Mouse (Mus musculus) lung, embryonic 14.5 days (tissue): ENCODE data around the gene Atrip. TPM values are rescaled to one million over a fixed set of nuclear protein-coding genes. Genes with fewer than 3 reads are reported as not detected.

Source experiments
- ATAC-seq: fragments of 200-750 bp; cut with Nextera tagmentation; 2 replicates; pipeline ENCODE4 v1.8.0; 2017; ENCODE audit warnings: mild to moderate bottlenecking, moderate TSS enrichment, moderate library complexity; ENCODE audit not compliant: insufficient read depth
- DNase-seq: peaks from one replicate; pipeline ENCODE4 v3.0.0-alpha.2; 2015
- H3K27ac ChIP-seq: fragments of 300-500 bp; sonication (generic); 2 replicates; pipeline ENCODE4 v1.5.1; 2014; ENCODE audit warnings: low read depth, mild to moderate bottlenecking, moderate library complexity
- H3K27me3 ChIP-seq: fragments of 300-500 bp; sonication (generic); 2 replicates; pipeline ENCODE4 v1.6.1; 2014; ENCODE audit warnings: low read length, control low read depth; ENCODE audit not compliant: insufficient read depth
- H3K36me3 ChIP-seq: fragments of 300-500 bp; sonication (generic); 2 replicates; pipeline ENCODE4 v1.6.1; 2014; ENCODE audit warnings: control low read depth; ENCODE audit not compliant: insufficient read depth
- H3K4me1 ChIP-seq: fragments of 300-500 bp; sonication (generic); 2 replicates; pipeline ENCODE4 v1.6.1; 2014; ENCODE audit warnings: antibody characterized with exemption, control low read depth; ENCODE audit not compliant: insufficient read depth
- H3K4me2 ChIP-seq: fragments of 300-500 bp; sonication (generic); 2 replicates; pipeline ENCODE4 v1.6.1; 2014; ENCODE audit warnings: mild to moderate bottlenecking
- H3K4me3 ChIP-seq: fragments of 300-500 bp; sonication (generic); 2 replicates; pipeline ENCODE4 v1.5.1; 2014; ENCODE audit warnings: low read depth, low read length
- H3K9ac ChIP-seq: fragments of 300-500 bp; sonication (generic); 2 replicates; pipeline ENCODE4 v1.6.1; 2014
- H3K9me3 ChIP-seq: fragments of 300-500 bp; sonication (generic); 2 replicates; pipeline ENCODE4 v1.6.1; 2016; ENCODE audit warnings: low read depth, low read length, control low read depth
- CTCF ChIP-seq: IDR thresholded peaks from 2 replicates; pipeline ENCODE4 v1.5.1; 2016; ENCODE audit warnings: antibody characterized with exemption, low read depth
- WGBS: fragments of 180-500 bp; shearing (Covaris S2); extraction: QIAGEN DNeasy Blood & Tissue Kit; methylation state at CpG from one replicate; pipeline ENCODE4 v1.1.7; 2014; 5-methylcytosine and 5-hydroxymethylcytosine counted together
- polyA plus RNA-seq: library from polyadenylated mRNA; unstranded; fragments of >200 nt; fragmentation: Nextera tagmentation; extraction: Ambion mirVana; gene quantifications from 2 replicates; pipeline ENCODE4 v1.2.1, GENCODE M21; 2014

The Atrip gene
- polyA plus RNA-seq, 1 experiment from 2014 or later = 27.6 TPM

GRCm38 (mm10) chr9:109028421-109028820, 45.5 kb downstream of the Atrip start:
- no peak for TF ChIP-seq CTCF
- no peak for ATAC-seq
- H3K9ac ChIP-seq = no peak overlapping the region
- H3K4me2 ChIP-seq = no peak overlapping the region
- no peaks in the 10 kb centered on the region for H3K27me3 ChIP-seq
- no peak overlapping the region for H3K27ac ChIP-seq
- WGBS = 79% methylated on average over 3 of the region's 3 CpGs
- H3K4me3 ChIP-seq = no peak overlapping the region
- H3K4me1 ChIP-seq = no peaks in the 10 kb centered on the region
- no peaks in the 10 kb centered on the region for H3K36me3 ChIP-seq
- DNase-seq = no peak
- no peaks in the 10 kb centered on the region for H3K9me3 ChIP-seq

- ATAC-seq (no peak), DNase-seq (no peak)
- no peaks in the 10 kb centered on the region for H3K4me1 ChIP-seq
- H3K27ac ChIP-seq = no peak overlapping the region
- no peak overlapping the region for H3K9ac ChIP-seq
- H3K27me3 ChIP-seq = no peaks in the 10 kb centered on the region
- H3K4me3 ChIP-seq = no peak overlapping the region
- no peak overlapping the region for H3K4me2 ChIP-seq
- H3K9me3 ChIP-seq = no peaks in the 10 kb centered on the region
- TF ChIP-seq CTCF = no peak
- 73% methylated on average over 8 of the region's 8 CpGs for WGBS
- H3K36me3 ChIP-seq = no peaks in the 10 kb centered on the region
Observed at GRCm38 (mm10) chr9:109027521-109027920, 46.4 kb downstream of the Atrip start.

GRCm38 (mm10) chr9:109022866-109023685, 50.8 kb downstream of the Atrip start:
- 74% methylated on average over 17 of the region's 17 CpGs for WGBS
- H3K9ac ChIP-seq = no peak overlapping the region
- H3K27ac ChIP-seq = no peak overlapping the region
- H3K9me3 ChIP-seq = no peaks in the 10 kb centered on the region
- H3K36me3 ChIP-seq = no peaks in the 10 kb centered on the region
- no peaks in the 10 kb centered on the region for H3K27me3 ChIP-seq
- no peaks in the 10 kb centered on the region for H3K4me1 ChIP-seq
- TF ChIP-seq CTCF = no peak
- no peak for ATAC-seq
- no peak for DNase-seq
- no peak overlapping the region for H3K4me2 ChIP-seq
- H3K4me3 ChIP-seq = no peak overlapping the region

GRCm38 (mm10) chr9:109021428-109021827, 52.5 kb downstream of the Atrip start:
- Histone ChIP-seq H3K4me1 (no peaks in the 10 kb centered on the region), H3K27ac (no peak overlapping the region), H3K9ac (no peak overlapping the region), H3K27me3 (no peaks in the 10 kb centered on the region), H3K4me3 (no peak overlapping the region), H3K4me2 (no peak overlapping the region), H3K36me3 (no peaks in the 10 kb centered on the region), H3K9me3 (no peaks in the 10 kb centered on the region)
- DNase-seq = no peak
- 88% methylated on average over 4 of the region's 4 CpGs for WGBS
- no peak for ATAC-seq
- TF ChIP-seq CTCF = no peak

- no peaks in the 10 kb centered on the region for H3K36me3 ChIP-seq
- TF ChIP-seq CTCF = no peak
- H3K4me1 ChIP-seq = no peaks in the 10 kb centered on the region
Observed at GRCm38 (mm10) chr9:109016973-109017604, 56.8 kb downstream of the Atrip start.

GRCm38 (mm10) chr9:109015397-109015796, 58.5 kb downstream of the Atrip start:
- H3K4me1 ChIP-seq = no peaks in the 10 kb centered on the region
- H3K27ac ChIP-seq = no peak overlapping the region
- no peaks in the 10 kb centered on the region for H3K9me3 ChIP-seq
- 50% methylated on average over 8 of the region's 8 CpGs for WGBS
- no peak overlapping the region for H3K4me3 ChIP-seq
- TF ChIP-seq CTCF = no peak
- H3K9ac ChIP-seq = no peak overlapping the region
- no peak for ATAC-seq
- H3K27me3 ChIP-seq = no peaks in the 10 kb centered on the region
- no peak for DNase-seq
- no peak overlapping the region for H3K4me2 ChIP-seq
- 0 out of 2 replicates have a peak, but pooled peaks cover 1% of the 10 kb centered on the region for H3K36me3 ChIP-seq

More at GRCm38 (mm10) chr9:109016973-109017604, 56.8 kb downstream of the Atrip start:
- H3K4me2 ChIP-seq = no peak overlapping the region
- no peak overlapping the region for H3K4me3 ChIP-seq
- DNase-seq (no peak), ATAC-seq (no peak)
- WGBS = 46% methylated on average over 11 of the region's 11 CpGs
- H3K9ac ChIP-seq = no peak overlapping the region
- no peaks in the 10 kb centered on the region for H3K27me3 ChIP-seq
- H3K27ac ChIP-seq = no peak overlapping the region
- H3K9me3 ChIP-seq = no peaks in the 10 kb centered on the region

GRCm38 (mm10) chr9:109010316-109010690, 63.6 kb downstream of the Atrip start:
- no peak overlapping the region for H3K4me2 ChIP-seq
- no peaks in the 10 kb centered on the region for H3K27me3 ChIP-seq
- 0 out of 2 replicates have a peak, but pooled peaks cover 7% of the 10 kb centered on the region for H3K36me3 ChIP-seq
- no peak for TF ChIP-seq CTCF
- H3K9me3 ChIP-seq = no peaks in the 10 kb centered on the region
- H3K9ac ChIP-seq = no peak overlapping the region
- no peak overlapping the region for H3K27ac ChIP-seq
- H3K4me3 ChIP-seq = no peak overlapping the region
- WGBS = 79% methylated on average over 14 of the region's 14 CpGs
- no peaks in the 10 kb centered on the region for H3K4me1 ChIP-seq
- ATAC-seq = no peak
- no peak for DNase-seq
